Comparison of ENCODE assay signal across 11 mouse cellular contexts in genomic region chr2:153441228-153441627, GRCm38 (mm10). TPM values are rescaled to one million over a fixed set of nuclear protein-coding genes. Genes with fewer than 3 reads are reported as not detected.
DNase-seq lines count a peak whose midpoint lies in the region; ATAC-seq and TF ChIP-seq lines count a peak whose summit lies in the region.
"Had no signal": no experiment of that assay in that cellular context is flagged by ENCODE, and none has a peak within 500 bp of the region (broad histone marks: within the 10 kb centered on the region; RNA-seq: fewer than 3 reads in every experiment).

No protein-coding gene starts in this region.

- H3K27me3 ChIP-seq in heart, embryonic 13.5 days (replicated peaks), result no peaks in the 10 kb centered on the region
- H3K27me3 ChIP-seq in hindbrain, embryonic 11.5 days (ENCODE audit: control insufficient read depth, insufficient read depth, low read length), result no peaks in the 10 kb centered on the region
- peaks cover 14% of the 10 kb centered on the region for H3K27me3 ChIP-seq in liver, postnatal 0 days (ENCODE audit: insufficient read depth, low read length)

- peak overlapping the region; percentile 96 for H3K4me2 ChIP-seq in heart, embryonic 13.5 days
- peak overlapping the region; percentile 21; the same call in 1 of the 2 replicates for H3K4me2 ChIP-seq in hindbrain, embryonic 11.5 days (replicated peaks; ENCODE audit: low read depth, low read length)
- H3K4me2 ChIP-seq in liver, postnatal 0 days (ENCODE audit: low read depth, low read length), result no peak overlapping the region

- TF ChIP-seq EP300 in liver, postnatal 0 days (IDR thresholded peaks at IDR 0.05; ENCODE audit: low read depth), result no peak

- peak overlapping the region; percentile 97 for H3K27ac ChIP-seq in heart, embryonic 13.5 days (replicated peaks)
- peak overlapping the region; percentile 47 for H3K27ac ChIP-seq in hindbrain, embryonic 11.5 days (ENCODE audit: low read depth, low read length)
- H3K27ac ChIP-seq in liver, postnatal 0 days (ENCODE audit: low read depth), result 0 out of 2 replicates have a peak overlapping the region, but pooled peaks have one; percentile 11

- TF ChIP-seq CTCF in liver, postnatal 0 days (IDR thresholded peaks at IDR 0.05; ENCODE audit: low read depth), result no peak

- H3K36me3 ChIP-seq in heart, embryonic 13.5 days, result peaks cover under 1% of the 10 kb centered on the region; the same call in 1 of the 2 replicates
- no peaks in the 10 kb centered on the region; the same call in 1 of the 2 replicates for H3K36me3 ChIP-seq in hindbrain, embryonic 11.5 days (ENCODE audit: control insufficient read depth, insufficient read depth, low read length)
- no peaks in the 10 kb centered on the region for H3K36me3 ChIP-seq in liver, postnatal 0 days (replicated peaks; ENCODE audit: insufficient read depth, low read length)

- peak overlapping the region; percentile 33 for H3K9ac ChIP-seq in heart, embryonic 13.5 days
- H3K9ac ChIP-seq in hindbrain, embryonic 11.5 days (ENCODE audit: low read depth, low read length), result no peak overlapping the region
- H3K9ac ChIP-seq in liver, postnatal 0 days (replicated peaks), result no peak overlapping the region

- intact Hi-C loops in heart, postnatal 10 days (cut with DNase I), result no loop called here

- DNase-seq in heart, postnatal 10 days, result no peak
- peak; percentile 65 for DNase-seq in ES-CJ7 (ENCODE audit: low read depth, low spot score)
- no peak for DNase-seq in hindbrain, embryonic 11.5 days (ENCODE audit: low spot score)
- DNase-seq in liver, postnatal 0 days, result no peak
- DNase-seq in yolk sac, embryonic 10.5 days (ENCODE audit: low spot score), result no peak
- DNase-seq in layer of hippocampus, adult 9-10 months (ENCODE audit: low spot score), result no peak
- no peak for DNase-seq in embryo, embryonic 9.5 days (ENCODE audit: extremely low spot score)
- DNase-seq: cerebellum, postnatal 25 days; gastrocnemius, postnatal 14 days had no signal

- H3K4me1 ChIP-seq in heart, embryonic 13.5 days, result peaks cover 74% of the 10 kb centered on the region
- H3K4me1 ChIP-seq in hindbrain, embryonic 11.5 days (replicated peaks; ENCODE audit: control insufficient read depth, insufficient read depth, low read length), result peaks cover 13% of the 10 kb centered on the region
- peaks cover 50% of the 10 kb centered on the region for H3K4me1 ChIP-seq in liver, postnatal 0 days (ENCODE audit: insufficient read depth)

- 26% methylated on average over 3 of the region's 3 CpGs for WGBS in heart, embryonic 13.5 days
- 41% methylated on average over 3 of the region's 3 CpGs for WGBS in hindbrain, embryonic 11.5 days
- WGBS in liver, postnatal 0 days (ENCODE audit: insufficient replicate concordance), result 67% methylated on average over 3 of the region's 3 CpGs

- peak overlapping the region; percentile 97; the same call in 1 of the 2 replicates for H3K4me3 ChIP-seq in heart, embryonic 13.5 days
- H3K4me3 ChIP-seq in hindbrain, embryonic 11.5 days (ENCODE audit: low read depth, low read length), result no peak overlapping the region
- H3K4me3 ChIP-seq in liver, postnatal 0 days (ENCODE audit: low read depth, low read length), result no peak overlapping the region

- ATAC-seq in heart, embryonic 13.5 days (ENCODE audit: extremely low read depth, insufficient number of reproducible peaks, low FRiP score, low TSS enrichment), result no peak
- ATAC-seq in hindbrain, embryonic 11.5 days (ENCODE audit: low FRiP score), result no peak
- ATAC-seq in liver, postnatal 0 days, result no peak

- no peaks in the 10 kb centered on the region for H3K9me3 ChIP-seq in heart, embryonic 13.5 days
- H3K9me3 ChIP-seq in hindbrain, embryonic 11.5 days (ENCODE audit: control insufficient read depth, low read length), result no peaks in the 10 kb centered on the region
- no peaks in the 10 kb centered on the region for H3K9me3 ChIP-seq in liver, postnatal 0 days (ENCODE audit: low read length)

RNA-seq across cellular contexts. Expression of gene 4930404H24Rik, which starts 51.4 kb away (rescaled TPM):
- not detected in 2 replicates for polyA plus RNA-seq in heart, embryonic 13.5 days (2015; fragmentation: Nextera tagmentation; extraction: Ambion mirVana)
- total RNA-seq in heart, postnatal 10 days (2021), result not detected
- not detected in 2 replicates for polyA plus RNA-seq in hindbrain, embryonic 11.5 days (2014; fragmentation: Nextera tagmentation; extraction: Ambion mirVana)
- polyA plus RNA-seq in liver, postnatal 0 days (2015; fragmentation: Nextera tagmentation; extraction: Ambion mirVana), result not detected in 2 replicates
- total RNA-seq: gastrocnemius, postnatal 14 days; layer of hippocampus, postnatal 14 days had no signal

Comparison
In these comparisons a context has a peak if more than half of its experiments do, and no peak if none do; other contexts are left out.
1. H3K27ac ChIP-seq: peak in every context shown above with its lines; median percentile 97 in heart, embryonic 13.5 days; 47 in hindbrain, embryonic 11.5 days; 11 in liver, postnatal 0 days.